Mouse (Mus musculus): Measurements from ENCODE around the gene Myf6.

GRCm38 (mm10) chr10:107471712-107472111 lies 22.8 kb downstream of the Myf6 start:
- TF ChIP-seq POLR2A (IDR thresholded peaks at IDR 0.05; ENCODE audit: low read depth, low read length) (no peak), CTCF (IDR thresholded peaks at IDR 0.05; ENCODE audit: extremely low read depth, insufficient read length, insufficient replicate concordance, low read depth, low read length) (no peak)

Data from small intestine, adult 2 months (tissue).